Mouse (Mus musculus) liver, embryonic 15.5 days (tissue): Measurements from ENCODE around the gene Parg. TPM values are rescaled to one million over a fixed set of nuclear protein-coding genes. Genes with fewer than 3 reads are reported as not detected.
"Not testable (repeated sequence)": the region's sequence is repeated elsewhere in the genome, so short reads cannot be mapped to it uniquely, and the experiment has no call there.

Source experiments
- ATAC-seq: fragments of 200-750 bp; cut with Nextera tagmentation; 2 replicates; pipeline ENCODE4 v1.8.0; 2017; ENCODE audit warnings: moderate number of reproducible peaks, mild to moderate bottlenecking, moderate library complexity; ENCODE audit not compliant: insufficient read depth
- H3K27ac ChIP-seq: fragments of 300-500 bp; sonication (generic); replicated peaks from 2 replicates; pipeline ENCODE4 v1.5.1; 2015; ENCODE audit warnings: mild to moderate bottlenecking, inconsistent platforms
- H3K27me3 ChIP-seq: fragments of 300-500 bp; sonication (generic); 2 replicates; pipeline ENCODE4 v1.6.1; 2015; ENCODE audit warnings: mild to moderate bottlenecking, inconsistent platforms
- H3K36me3 ChIP-seq: fragments of 300-500 bp; sonication (generic); replicated peaks from 2 replicates; pipeline ENCODE4 v1.6.1; 2015; ENCODE audit warnings: moderate library complexity, mild to moderate bottlenecking, inconsistent platforms
- H3K4me1 ChIP-seq: fragments of 300-500 bp; sonication (generic); replicated peaks from 2 replicates; pipeline ENCODE4 v1.6.1; 2015; ENCODE audit warnings: inconsistent platforms
- H3K4me2 ChIP-seq: fragments of 300-500 bp; sonication (generic); 2 replicates; pipeline ENCODE4 v1.6.1; 2015; ENCODE audit warnings: moderate library complexity, mild to moderate bottlenecking, inconsistent platforms
- H3K4me3 ChIP-seq: fragments of 300-500 bp; sonication (generic); replicated peaks from 2 replicates; pipeline ENCODE4 v1.5.1; 2015; ENCODE audit warnings: mild to moderate bottlenecking, inconsistent platforms
- H3K9ac ChIP-seq: fragments of 300-500 bp; sonication (generic); 2 replicates; pipeline ENCODE4 v1.6.1; 2015; ENCODE audit warnings: moderate library complexity, mild to moderate bottlenecking, inconsistent platforms
- H3K9me3 ChIP-seq: fragments of 300-500 bp; sonication (generic); replicated peaks from 2 replicates; pipeline ENCODE4 v1.6.1; 2016; ENCODE audit warnings: inconsistent platforms
- WGBS: fragments of 180-500 bp; shearing (Covaris S2); methylation state at CpG from one replicate; pipeline ENCODE4 v1.1.7; 2015; ENCODE audit warnings: mixed read lengths; ENCODE audit not compliant: insufficient replicate concordance; 5-methylcytosine and 5-hydroxymethylcytosine counted together
- polyA plus RNA-seq: library from polyadenylated mRNA; unstranded; fragments of >200 nt; fragmentation: Nextera tagmentation; extraction: Ambion mirVana; gene quantifications from 2 replicates; pipeline ENCODE4 v1.2.1, GENCODE M21; 2015

Gene Parg
- polyA plus RNA-seq, 1 experiment from 2014 or later, result 13.0 TPM

DNA sequence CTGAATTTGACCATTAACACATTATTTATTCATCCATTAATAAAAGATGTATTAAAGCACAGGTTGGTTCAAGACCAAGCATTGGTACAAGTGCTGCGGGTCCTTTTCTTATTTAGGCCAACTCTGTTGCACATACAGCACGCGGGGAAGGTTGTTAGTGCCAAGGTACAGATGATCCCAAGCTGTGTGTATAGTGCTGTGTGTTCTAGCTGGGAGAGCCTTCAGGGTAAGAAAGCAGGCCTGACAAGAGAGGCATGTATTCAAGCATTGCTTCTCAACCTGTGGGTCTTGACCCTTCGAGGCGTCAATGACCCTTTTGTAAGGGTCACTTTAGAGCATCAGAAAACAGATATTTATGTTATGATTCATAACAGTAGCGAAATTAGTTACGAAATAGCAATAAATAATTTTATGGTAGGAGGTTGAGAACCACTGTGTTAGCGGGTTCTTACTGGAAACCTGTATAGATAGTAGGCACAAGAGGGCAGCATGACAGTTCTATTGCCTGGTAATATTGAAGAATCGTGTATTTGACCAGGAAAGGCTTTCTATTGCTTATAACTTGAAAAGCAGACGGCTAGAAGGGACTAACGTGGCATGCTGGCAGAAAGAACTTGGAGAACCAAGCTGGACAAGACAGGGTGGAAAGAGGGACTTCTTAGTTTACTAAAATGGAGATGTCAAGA is 38.4 kb upstream of the Parg start:
- WGBS, result 73% methylated on average over 11 of the region's 11 CpGs
- H3K27ac ChIP-seq, result peak overlapping the region; percentile 98
- no peaks in the 10 kb centered on the region for H3K27me3 ChIP-seq
- peak overlapping the region; percentile 4; the same call in 1 of the 2 replicates for H3K9ac ChIP-seq
- no peaks in the 10 kb centered on the region for H3K9me3 ChIP-seq
- ATAC-seq, result no peak
- peak overlapping the region; percentile 81 for H3K4me2 ChIP-seq
- no peak overlapping the region for H3K4me3 ChIP-seq
- no peaks in the 10 kb centered on the region; the same call in 1 of the 2 replicates for H3K36me3 ChIP-seq
- H3K4me1 ChIP-seq, result peaks cover 86% of the 10 kb centered on the region

DNA sequence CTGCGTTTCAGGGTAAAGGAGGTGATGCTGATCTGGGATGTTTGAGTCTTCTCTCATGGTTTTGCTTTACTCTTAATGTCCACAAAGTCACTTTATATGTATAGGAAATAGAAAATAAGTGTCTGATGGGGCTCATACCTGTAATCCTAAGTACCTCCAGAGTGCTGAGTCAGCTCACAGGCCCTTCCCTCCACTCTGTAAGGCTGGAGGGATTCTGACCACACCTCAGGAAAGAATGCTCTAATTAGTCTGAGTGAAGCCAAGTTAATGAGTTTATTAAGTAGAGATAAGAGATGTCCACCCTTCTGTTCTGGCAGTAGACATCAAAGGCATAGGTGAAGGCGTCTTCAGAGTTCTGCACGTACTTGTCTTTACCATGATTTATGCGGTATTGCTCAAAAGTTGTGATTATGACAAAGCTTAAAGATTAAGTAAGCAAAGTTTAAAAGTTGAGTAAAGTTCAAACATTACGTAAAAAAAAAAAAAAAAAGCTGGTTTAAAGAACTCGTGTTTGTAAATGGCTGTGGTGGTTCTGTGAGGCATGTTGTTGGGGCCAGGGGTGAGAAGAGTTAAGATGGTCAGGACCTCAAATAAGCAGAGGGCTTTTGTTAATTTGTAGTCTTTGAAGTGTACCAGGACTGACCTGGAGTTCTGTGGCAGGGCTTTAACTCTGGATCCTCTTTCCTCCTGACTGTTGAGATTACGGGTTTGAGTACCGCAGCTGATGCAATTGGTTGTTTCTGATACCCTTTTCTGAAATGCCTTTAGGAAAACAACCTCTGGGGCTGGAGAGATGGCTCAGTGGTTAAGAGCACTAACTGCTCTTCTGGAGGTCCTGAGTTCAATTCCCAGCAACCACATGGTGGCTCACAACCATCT is 37.3 kb upstream of the Parg start:
- no peak for ATAC-seq
- Histone ChIP-seq H3K36me3 (peaks cover 1% of the 10 kb centered on the region), H3K4me3 (peak overlapping the region; percentile 70), H3K9me3 (no peaks in the 10 kb centered on the region), H3K4me2 (peak overlapping the region; percentile 81), H3K4me1 (peaks cover 82% of the 10 kb centered on the region), H3K27ac (peak overlapping the region; percentile 98), H3K9ac (peak overlapping the region; percentile 4; the same call in 1 of the 2 replicates), H3K27me3 (no peaks in the 10 kb centered on the region)
- 49% methylated on average over 8 of the region's 8 CpGs for WGBS

- H3K9ac ChIP-seq, result peak overlapping the region; percentile 69
- H3K4me3 ChIP-seq, result peak overlapping the region; percentile 70
- H3K4me1 ChIP-seq, result peaks cover 91% of the 10 kb centered on the region
- peak overlapping the region; percentile 81 for H3K4me2 ChIP-seq
- peak; percentile 77 for ATAC-seq
- peaks cover 12% of the 10 kb centered on the region for H3K36me3 ChIP-seq
- H3K27ac ChIP-seq, result peak overlapping the region; percentile 98
- H3K27me3 ChIP-seq, result no peaks in the 10 kb centered on the region
- under 1% methylated on average over 42 of the region's 42 CpGs for WGBS
- H3K9me3 ChIP-seq, result no peaks in the 10 kb centered on the region
Observed at GRCm38 (mm10) chr14:32165278-32166061, 36.3 kb upstream of the Parg start.

- H3K27me3 ChIP-seq, result no peaks in the 10 kb centered on the region
- H3K4me1 ChIP-seq, result peaks cover 91% of the 10 kb centered on the region
- peaks cover 18% of the 10 kb centered on the region for H3K36me3 ChIP-seq
- peak overlapping the region; percentile 81 for H3K4me2 ChIP-seq
- ATAC-seq, result no peak
- H3K4me3 ChIP-seq, result peak overlapping the region; percentile 70
- no peaks in the 10 kb centered on the region for H3K9me3 ChIP-seq
- WGBS, result 13% methylated on average over 2 of the region's 2 CpGs
- peak overlapping the region; percentile 69 for H3K9ac ChIP-seq
- peak overlapping the region; percentile 98 for H3K27ac ChIP-seq
Observed at GRCm38 (mm10) chr14:32166062-32166441, 35.7 kb upstream of the Parg start.

GRCm38 (mm10) chr14:32166840-32167239 is 34.9 kb upstream of the Parg start:
- Histone ChIP-seq H3K27ac (peak overlapping the region; percentile 98), H3K4me1 (peaks cover 85% of the 10 kb centered on the region), H3K9me3 (no peaks in the 10 kb centered on the region), H3K4me2 (peak overlapping the region; percentile 81), H3K9ac (peak overlapping the region; percentile 69), H3K36me3 (peaks cover 26% of the 10 kb centered on the region), H3K27me3 (no peaks in the 10 kb centered on the region), H3K4me3 (peak overlapping the region; percentile 70)
- 6% methylated on average over 1 of the region's 1 CpGs for WGBS
- ATAC-seq, result no peak

DNA sequence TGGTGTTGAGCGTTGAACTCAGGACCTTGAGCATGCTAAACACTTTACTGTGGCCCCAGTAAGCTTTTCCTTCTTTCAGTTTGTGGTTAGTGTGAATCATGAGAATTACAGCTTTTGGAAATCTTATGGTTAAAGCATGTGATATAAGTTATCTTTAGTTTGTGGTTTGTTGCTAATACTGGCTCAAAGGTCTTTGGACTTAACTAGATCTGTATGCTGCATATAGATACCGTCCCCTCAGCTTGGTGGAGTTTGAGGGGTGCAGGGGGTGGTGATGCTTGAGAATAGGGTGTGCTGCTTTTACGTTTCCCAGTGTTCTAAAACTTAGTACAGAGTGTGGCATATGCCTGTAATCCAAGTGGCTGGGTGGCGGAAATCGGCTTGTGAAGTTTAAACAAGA is 34.4 kb upstream of the Parg start:
- Histone ChIP-seq H3K27me3 (no peaks in the 10 kb centered on the region), H3K36me3 (peaks cover 31% of the 10 kb centered on the region), H3K4me3 (peak overlapping the region; percentile 70), H3K9me3 (no peaks in the 10 kb centered on the region), H3K27ac (peak overlapping the region; percentile 98), H3K4me1 (peaks cover 82% of the 10 kb centered on the region), H3K4me2 (peak overlapping the region; percentile 81), H3K9ac (peak overlapping the region; percentile 69)
- 0 out of 2 replicates have a peak, but pooled peaks have one; percentile 11 for ATAC-seq
- 23% methylated on average over 5 of the region's 5 CpGs for WGBS

- H3K4me3 ChIP-seq, result peak overlapping the region; percentile 70
- H3K27ac ChIP-seq, result peak overlapping the region; percentile 98
- peaks cover 70% of the 10 kb centered on the region for H3K4me1 ChIP-seq
Observed at GRCm38 (mm10) chr14:32168653-32169231, 33.0 kb upstream of the Parg start.

GRCm38 (mm10) chr14:32170137-32170536 is 31.6 kb upstream of the Parg start:
- no peak for ATAC-seq
- Histone ChIP-seq H3K9ac (peak overlapping the region; percentile 53), H3K9me3 (no peaks in the 10 kb centered on the region), H3K4me2 (peak overlapping the region; percentile 81), H3K4me1 (peaks cover 61% of the 10 kb centered on the region), H3K36me3 (peaks cover 56% of the 10 kb centered on the region), H3K27ac (peak overlapping the region; percentile 98), H3K27me3 (no peaks in the 10 kb centered on the region), H3K4me3 (peak overlapping the region; percentile 70)
- WGBS, result 89% methylated on average over 4 of the region's 4 CpGs

More at GRCm38 (mm10) chr14:32168653-32169231, 33.0 kb upstream of the Parg start:
- WGBS, result 10% methylated on average over 3 of the region's 3 CpGs
- Histone ChIP-seq H3K9me3 (no peaks in the 10 kb centered on the region), H3K36me3 (peaks cover 45% of the 10 kb centered on the region), H3K27me3 (no peaks in the 10 kb centered on the region), H3K4me2 (peak overlapping the region; percentile 81), H3K9ac (peak overlapping the region; percentile 69)
- ATAC-seq, result peak; percentile 83

- 42% methylated on average over 2 of the region's 2 CpGs for WGBS
- peaks cover 77% of the 10 kb centered on the region for H3K36me3 ChIP-seq
- H3K9me3 ChIP-seq, result no peaks in the 10 kb centered on the region
- ATAC-seq, result no peak; the same call in 1 of the 2 replicates
- peaks cover 22% of the 10 kb centered on the region for H3K4me1 ChIP-seq
- no peak overlapping the region for H3K27ac ChIP-seq
- H3K27me3 ChIP-seq, result no peaks in the 10 kb centered on the region
- H3K4me3 ChIP-seq, result no peak overlapping the region
- H3K4me2 ChIP-seq, result no peak overlapping the region
- H3K9ac ChIP-seq, result no peak overlapping the region
Observed at GRCm38 (mm10) chr14:32175310-32175709, 26.4 kb upstream of the Parg start.

- WGBS, result 85% methylated on average over 5 of the region's 5 CpGs
- ATAC-seq, H3K27me3 ChIP-seq, H3K4me2 ChIP-seq, H3K9me3 ChIP-seq, H3K27ac ChIP-seq, H3K4me3 ChIP-seq, H3K9ac ChIP-seq: not testable (repeated sequence)
- peaks cover 76% of the 10 kb centered on the region for H3K36me3 ChIP-seq
- H3K4me1 ChIP-seq, result peaks cover 16% of the 10 kb centered on the region
Observed at GRCm38 (mm10) chr14:32176590-32176989, 25.2 kb upstream of the Parg start.
